Mouse (Mus musculus) erythroblast, embryonic 14.5 days (primary cell): ENCODE measurements around the gene Lrba.

Source experiments
- GATA1 ChIP-seq: IDR thresholded peaks from 2 replicates; pipeline ENCODE4 v1.6.1; 2012; ENCODE audit warnings: low read length, inconsistent platforms, mixed read lengths
- TAL1 ChIP-seq: IDR thresholded peaks from 3 replicates; pipeline ENCODE4 v1.6.1; 2012; ENCODE audit warnings: low read length, inconsistent platforms, mixed read lengths

- no peak for TF ChIP-seq GATA1
- no peak for TF ChIP-seq TAL1
Observed at GRCm38 (mm10) chr3:86689305-86689704, 464.8 kb downstream of the Lrba start.
